Mouse (Mus musculus) liver, postnatal 0 days (tissue): ENCODE results near the gene Rrp7a. TPM values are rescaled to one million over a fixed set of nuclear protein-coding genes. Genes with fewer than 3 reads are reported as not detected.

Experiments used
- ATAC-seq: fragments of 200-750 bp; cut with Nextera tagmentation; 2 replicates; pipeline ENCODE4 v1.8.0; 2017; ENCODE audit warnings: mild to moderate bottlenecking, moderate library complexity
- DNase-seq: peaks from one replicate; pipeline ENCODE4 v3.0.0-alpha.2; 2016
- H3K27ac ChIP-seq: fragments of 300-500 bp; sonication (generic); 2 replicates; pipeline ENCODE4 v1.5.1; 2014; ENCODE audit warnings: antibody characterized with exemption, moderate library complexity, mild to moderate bottlenecking, low read depth
- H3K27me3 ChIP-seq: fragments of 300-500 bp; sonication (generic); 2 replicates; pipeline ENCODE4 v1.6.1; 2014; ENCODE audit warnings: low read length, control low read depth, mixed read lengths; ENCODE audit not compliant: insufficient read depth
- H3K36me3 ChIP-seq: fragments of 300-500 bp; sonication (generic); replicated peaks from 2 replicates; pipeline ENCODE4 v1.6.1; 2014; ENCODE audit warnings: mild to moderate bottlenecking, control low read depth, low read length, moderate library complexity, mixed read lengths; ENCODE audit not compliant: insufficient read depth
- H3K4me1 ChIP-seq: fragments of 300-500 bp; sonication (generic); 2 replicates; pipeline ENCODE4 v1.6.1; 2014; ENCODE audit warnings: antibody characterized with exemption, mild to moderate bottlenecking, control low read depth; ENCODE audit not compliant: insufficient read depth
- H3K4me2 ChIP-seq: fragments of 300-500 bp; sonication (generic); 2 replicates; pipeline ENCODE4 v1.6.1; 2014; ENCODE audit warnings: low read depth, mild to moderate bottlenecking, low read length, moderate library complexity, mixed read lengths
- H3K4me3 ChIP-seq: fragments of 300-500 bp; sonication (generic); 2 replicates; pipeline ENCODE4 v1.5.1; 2014; ENCODE audit warnings: low read depth, low read length
- H3K9ac ChIP-seq: fragments of 300-500 bp; sonication (generic); replicated peaks from 2 replicates; pipeline ENCODE4 v1.6.1; 2014; ENCODE audit warnings: mild to moderate bottlenecking, moderate library complexity
- H3K9me3 ChIP-seq: fragments of 300-500 bp; sonication (generic); 2 replicates; pipeline ENCODE4 v1.6.1; 2016; ENCODE audit warnings: mild to moderate bottlenecking, control low read depth, low read length, mixed read lengths
- CTCF ChIP-seq: sonication (generic); IDR thresholded peaks from 2 replicates; pipeline ENCODE4 v1.5.1; 2016; ENCODE audit warnings: antibody characterized with exemption, low read depth
- EP300 ChIP-seq: IDR thresholded peaks from 2 replicates; pipeline ENCODE4 v1.6.1; 2016; ENCODE audit warnings: antibody characterized with exemption, low read depth, mild to moderate bottlenecking
- WGBS: fragments of 180-500 bp; shearing (Covaris S2); extraction: QIAGEN DNeasy Blood & Tissue Kit; methylation state at CpG from one replicate; pipeline ENCODE4 v1.1.7; 2014; ENCODE audit not compliant: insufficient replicate concordance; 5-methylcytosine and 5-hydroxymethylcytosine counted together
- polyA plus RNA-seq: library from polyadenylated mRNA; unstranded; fragments of >200 nt; fragmentation: Nextera tagmentation; extraction: Ambion mirVana; gene quantifications from 2 replicates; pipeline ENCODE4 v1.2.1, GENCODE M21; 2015

Rrp7a gene
- polyA plus RNA-seq, 1 experiment from 2014 or later, result 16.0 TPM

DNA sequence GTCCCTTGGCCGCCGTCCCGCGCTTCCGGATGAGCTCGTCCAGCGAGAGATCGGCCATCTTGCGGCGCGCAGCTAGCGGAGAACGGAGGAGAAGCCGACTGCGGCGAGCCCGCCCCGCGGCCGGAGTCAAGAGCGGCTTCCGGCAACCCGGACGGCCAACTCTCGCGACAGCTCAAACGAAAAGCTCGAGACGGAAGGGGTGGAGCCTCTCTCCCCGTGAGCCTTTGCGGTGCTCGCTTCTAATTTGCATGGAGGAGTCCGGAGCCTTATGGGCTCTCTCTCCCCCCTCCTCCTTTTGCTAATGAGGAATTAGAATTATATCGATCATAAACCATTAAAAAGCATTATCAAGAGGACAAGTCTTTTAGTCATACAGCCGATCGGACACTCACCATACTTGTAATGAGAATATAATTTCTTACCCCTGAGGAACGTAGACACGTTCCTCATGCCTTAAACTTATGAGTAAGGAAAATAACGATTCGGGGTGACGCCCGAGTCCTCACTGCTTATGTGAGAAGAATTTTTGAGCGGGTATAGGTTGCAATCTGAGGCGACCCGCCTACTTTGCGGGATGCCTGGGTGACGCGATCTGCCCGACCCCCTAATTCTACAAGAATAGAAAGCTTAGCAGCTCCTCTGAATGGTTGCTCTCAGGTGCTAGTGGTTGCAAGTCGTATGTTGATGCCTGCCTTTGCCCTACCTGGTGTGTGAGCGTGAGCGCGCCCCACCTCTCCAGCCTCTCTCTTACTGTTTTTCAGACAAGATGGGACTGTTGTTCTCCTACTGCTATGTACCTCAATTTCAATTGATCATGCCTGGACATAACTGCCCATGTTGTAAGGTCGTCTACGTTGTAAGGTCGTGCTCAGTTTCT is 26.8 kb upstream of the Rrp7a start, which contains the start of gene Poldip3:
Gene Poldip3 (minus strand): TSS at position 189 of the 877 bp plus-strand sequence.
- peak; percentile 81 for TF ChIP-seq EP300
- 0 out of 2 replicates have a peak, but pooled peaks have one; percentile 4 for TF ChIP-seq CTCF
- no peaks in the 10 kb centered on the region for H3K9me3 ChIP-seq
- H3K4me1 ChIP-seq, result peaks cover 10% of the 10 kb centered on the region
- peak within 1 kb of the TSS; percentile 88 for H3K4me2 ChIP-seq
- peaks cover 17% of the 10 kb centered on the region for H3K36me3 ChIP-seq
- peak; percentile 89 for ATAC-seq
- no peaks in the 10 kb centered on the region for H3K27me3 ChIP-seq
- peak within 1 kb of the TSS; percentile 96 for H3K9ac ChIP-seq
- H3K27ac ChIP-seq, result peak within 1 kb of the TSS; percentile 99
- peak; percentile 99 for DNase-seq
- under 1% methylated on average over 56 of the region's 56 CpGs for WGBS
- H3K4me3 ChIP-seq, result peak within 1 kb of the TSS; percentile 74

DNA sequence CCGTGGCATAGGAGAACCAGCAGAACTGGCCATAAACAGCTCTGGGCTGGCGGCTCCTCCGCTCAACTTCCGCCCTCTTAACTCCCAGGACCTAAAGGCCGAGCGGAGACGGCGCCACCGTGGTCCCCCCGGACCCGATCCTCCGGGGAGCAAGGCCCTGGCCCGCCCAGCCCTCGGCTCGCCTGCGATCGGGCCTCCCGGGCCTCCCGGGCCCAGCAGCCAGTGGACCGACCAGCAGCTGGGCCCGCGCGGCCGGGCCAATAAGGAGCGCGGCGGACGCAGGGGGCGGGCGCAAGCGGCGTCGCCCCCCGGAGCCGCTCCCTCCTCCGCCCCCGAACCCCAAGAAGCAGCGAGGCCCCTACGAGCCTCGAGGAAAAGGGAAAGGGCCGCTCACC is 26.2 kb upstream of the Rrp7a start:
- WGBS, result under 1% methylated on average over 28 of the region's 41 CpGs
- ATAC-seq (peak; percentile 79), DNase-seq (no peak)
- TF ChIP-seq EP300 (no peak), CTCF (no peak)
- Histone ChIP-seq H3K27ac (peak overlapping the region; percentile 99), H3K36me3 (peaks cover 17% of the 10 kb centered on the region), H3K4me3 (peak overlapping the region; percentile 74), H3K9ac (peak overlapping the region; percentile 96), H3K4me1 (peaks cover 15% of the 10 kb centered on the region), H3K4me2 (peak overlapping the region; percentile 88), H3K9me3 (no peaks in the 10 kb centered on the region), H3K27me3 (no peaks in the 10 kb centered on the region)

DNA sequence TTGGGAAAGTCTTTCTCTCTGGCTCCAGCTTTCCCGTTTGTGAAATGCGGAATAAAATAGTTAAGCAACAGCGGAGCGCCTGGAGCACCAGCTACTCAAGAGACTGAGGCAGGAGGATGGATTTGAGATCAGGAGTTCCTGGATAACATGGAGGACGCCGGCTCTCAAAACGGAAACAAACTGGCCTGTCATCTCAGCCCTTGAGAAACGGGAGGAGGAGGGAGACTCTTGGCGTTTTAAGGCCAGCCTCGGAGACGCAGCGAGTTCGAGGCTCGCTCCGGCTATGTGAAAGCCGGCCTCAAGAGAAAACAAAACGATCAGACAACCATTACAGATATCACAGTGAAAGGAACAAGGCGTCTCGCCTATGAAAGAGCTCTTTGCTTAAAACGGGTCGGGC is 25.8 kb upstream of the Rrp7a start:
- DNase-seq, result no peak
- Histone ChIP-seq H3K36me3 (peaks cover 13% of the 10 kb centered on the region), H3K9me3 (no peaks in the 10 kb centered on the region), H3K27me3 (no peaks in the 10 kb centered on the region), H3K4me1 (peaks cover 15% of the 10 kb centered on the region), H3K4me3 (peak overlapping the region; percentile 74), H3K4me2 (peak overlapping the region; percentile 88), H3K9ac (peak overlapping the region; percentile 96), H3K27ac (peak overlapping the region; percentile 99)
- WGBS, result 2% methylated on average over 21 of the region's 21 CpGs
- TF ChIP-seq EP300, result no peak
- no peak for TF ChIP-seq CTCF
- ATAC-seq, result no peak

DNA sequence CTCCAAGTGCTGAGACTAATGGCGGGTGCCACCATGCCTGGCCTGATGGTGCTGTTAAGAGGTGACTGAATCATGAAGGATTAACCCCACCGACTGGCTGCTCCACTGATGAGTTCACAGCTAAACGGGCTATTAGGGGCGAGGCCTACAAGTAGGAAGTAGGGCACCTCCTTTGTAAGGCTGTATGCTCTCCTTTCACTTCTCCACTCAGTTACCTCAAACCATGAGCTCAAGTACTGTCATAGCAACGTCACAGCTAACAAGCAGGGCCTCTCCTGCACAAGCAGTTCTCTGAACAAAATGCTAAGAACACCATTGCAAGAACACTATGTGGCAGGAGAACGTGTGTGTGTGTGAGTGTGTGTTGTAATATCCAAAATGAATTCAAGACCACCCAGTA is 22.9 kb upstream of the Rrp7a start:
- Histone ChIP-seq H3K4me3 (no peak overlapping the region), H3K4me1 (peaks cover 15% of the 10 kb centered on the region), H3K4me2 (no peak overlapping the region), H3K27ac (no peak overlapping the region), H3K9me3 (no peaks in the 10 kb centered on the region), H3K9ac (no peak overlapping the region), H3K27me3 (no peaks in the 10 kb centered on the region), H3K36me3 (peaks cover 15% of the 10 kb centered on the region)
- no peak for TF ChIP-seq EP300
- no peak for TF ChIP-seq CTCF
- no peak for DNase-seq
- ATAC-seq, result no peak
- WGBS, result 68% methylated on average over 6 of the region's 6 CpGs

DNA sequence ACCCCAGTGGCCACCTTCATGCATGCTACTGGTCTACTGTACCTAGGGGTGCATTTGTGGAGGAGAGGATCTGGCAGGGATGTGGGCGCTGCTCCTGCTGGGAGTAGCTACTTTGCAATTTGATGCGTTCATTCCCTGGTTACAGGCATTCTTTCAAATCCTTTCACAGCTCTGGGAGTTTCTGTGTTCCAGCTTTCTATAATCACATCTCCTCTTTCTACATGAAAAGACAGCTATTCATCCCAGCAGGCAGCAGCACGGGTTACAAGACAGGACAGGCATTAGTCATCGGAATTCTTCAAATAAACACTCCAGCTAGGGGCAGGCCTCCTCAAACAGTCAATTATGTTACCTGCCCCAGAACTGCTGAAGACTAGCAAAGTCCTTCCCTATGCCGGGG is 20.3 kb upstream of the Rrp7a start:
- peaks cover 23% of the 10 kb centered on the region for H3K36me3 ChIP-seq
- peaks cover 10% of the 10 kb centered on the region for H3K4me1 ChIP-seq
- no peaks in the 10 kb centered on the region for H3K27me3 ChIP-seq

GRCm38 (mm10) chr15:83135654-83136053 is 13.1 kb upstream of the Rrp7a start:
- Histone ChIP-seq H3K27me3 (no peaks in the 10 kb centered on the region), H3K36me3 (peaks cover 76% of the 10 kb centered on the region), H3K4me2 (no peak overlapping the region), H3K27ac (no peak overlapping the region), H3K4me3 (no peak overlapping the region), H3K9ac (no peak overlapping the region), H3K9me3 (no peaks in the 10 kb centered on the region), H3K4me1 (no peaks in the 10 kb centered on the region)
- no peak for DNase-seq
- WGBS, result 49% methylated on average over 2 of the region's 2 CpGs
- ATAC-seq, result no peak
- TF ChIP-seq CTCF (no peak), EP300 (no peak)

More for the DNA sequence above, 20.3 kb upstream of the Rrp7a start:
- Histone ChIP-seq H3K9me3 (no peaks in the 10 kb centered on the region), H3K27ac (no peak overlapping the region), H3K9ac (no peak overlapping the region), H3K4me3 (no peak overlapping the region), H3K4me2 (no peak overlapping the region)
- WGBS, result 71% methylated on average over 5 of the region's 5 CpGs
- TF ChIP-seq CTCF (no peak), EP300 (no peak)
- DNase-seq (no peak), ATAC-seq (no peak)
